Comparison of ENCODE assay signal across 8 mouse cellular contexts in the genomic region with DNA sequence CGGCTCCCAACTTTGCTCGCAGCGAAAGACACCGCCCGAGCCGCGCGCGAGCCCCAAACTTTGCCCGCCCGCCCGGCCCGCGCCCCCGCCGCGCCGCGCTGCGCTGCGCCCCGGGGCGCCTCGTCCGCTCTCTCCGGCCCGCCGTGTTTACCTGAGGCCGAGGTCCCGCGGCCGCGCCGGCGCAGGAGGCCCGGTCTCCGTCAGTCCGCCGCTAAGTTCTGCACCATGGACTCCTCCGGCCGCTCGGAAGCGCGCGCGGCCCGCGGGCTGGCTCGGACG. TPM values are rescaled to one million over a fixed set of nuclear protein-coding genes. Genes with fewer than 3 reads are reported as not detected.
DNase-seq lines count a peak whose midpoint lies in the region; ATAC-seq and TF ChIP-seq lines count a peak whose summit lies in the region.

No protein-coding gene starts in this region.

- H3K4me2 ChIP-seq in limb, embryonic 15.5 days: peak overlapping the region; percentile 57
- H3K4me2 ChIP-seq in stomach, postnatal 0 days (replicated peaks; ENCODE audit: low read depth): peak overlapping the region; percentile 59

- no peak for TF ChIP-seq POLR2A in spleen, adult 2 months (IDR thresholded peaks at IDR 0.05; ENCODE audit: low read depth, low read length)

- H3K4me3 ChIP-seq in gastrocnemius, adult 2 months: peak overlapping the region; percentile 95
- peak overlapping the region; percentile 98 for H3K4me3 ChIP-seq in spleen, adult 2 months (ENCODE audit: extremely low read depth, insufficient read depth, insufficient read length)
- H3K4me3 ChIP-seq in limb, embryonic 15.5 days: peak overlapping the region; percentile 86
- H3K4me3 ChIP-seq in stomach, postnatal 0 days (ENCODE audit: low read depth, low read length): peak overlapping the region; percentile 93

- no peaks in the 10 kb centered on the region; the same call in 1 of the 2 replicates for H3K36me3 ChIP-seq in spleen, adult 2 months (ENCODE audit: control insufficient read depth, insufficient read depth, low read length)
- no peaks in the 10 kb centered on the region for H3K36me3 ChIP-seq in limb, embryonic 15.5 days
- no peaks in the 10 kb centered on the region for H3K36me3 ChIP-seq in stomach, postnatal 0 days (ENCODE audit: control insufficient read depth, insufficient read depth, low read length)

- intact Hi-C loops in gastrocnemius, adult 2 months (cut with DNase I): loop anchor here (2.0 kb wide), 1 partner anchor 174 kb away; a partner anchor contains a TSS
- intact Hi-C loops in gastrocnemius, postnatal 14 days (cut with DNase I; ENCODE audit: low total_unique reads): no loop called here

- no peaks in the 10 kb centered on the region for H3K27me3 ChIP-seq in spleen, adult 2 months (ENCODE audit: control insufficient read depth, insufficient read depth, low read length)
- no peaks in the 10 kb centered on the region for H3K27me3 ChIP-seq in limb, embryonic 15.5 days
- H3K27me3 ChIP-seq in stomach, postnatal 0 days (ENCODE audit: control insufficient read depth, insufficient read depth, low read length): no peaks in the 10 kb centered on the region

- ATAC-seq in limb, embryonic 15.5 days (ENCODE audit: insufficient number of reproducible peaks, low FRiP score, low TSS enrichment, low read depth): no peak; the same call in 1 of the 2 replicates
- ATAC-seq in stomach, postnatal 0 days (ENCODE audit: low FRiP score, low TSS enrichment): no peak

- no peak for TF ChIP-seq CTCF in gastrocnemius, adult 2 months (IDR thresholded peaks at IDR 0.05)
- TF ChIP-seq CTCF in spleen, adult 2 months (IDR thresholded peaks at IDR 0.05; ENCODE audit: extremely low read depth, insufficient read depth, insufficient read length, insufficient replicate concordance): no peak
- no peak for TF ChIP-seq CTCF in stomach, postnatal 0 days (IDR thresholded peaks at IDR 0.05; ENCODE audit: low read depth)

- H3K27ac ChIP-seq in gastrocnemius, adult 2 months: peak overlapping the region; percentile 99
- H3K27ac ChIP-seq in spleen, adult 2 months (ENCODE audit: insufficient read depth, low read length): peak overlapping the region; percentile 99
- peak overlapping the region; percentile 100 for H3K27ac ChIP-seq in limb, embryonic 15.5 days
- H3K27ac ChIP-seq in stomach, postnatal 0 days (replicated peaks): peak overlapping the region; percentile 100

- DNase-seq in gastrocnemius, adult 2 months: no peak
- DNase-seq in gastrocnemius, postnatal 14 days: no peak
- no peak for DNase-seq in spleen, adult 2 months (ENCODE audit: low read depth in 1 of 2, low spot score in 2 of 2)
- DNase-seq in spleen, postnatal 4 days (ENCODE audit: low spot score in 2 of 2): no peak
- no peak for DNase-seq in stomach, postnatal 0 days (ENCODE audit: low spot score)
- DNase-seq in cerebellum, adult 8-10 months: no peak
- no peak for DNase-seq in kidney, postnatal 4 days

- no peaks in the 10 kb centered on the region for H3K9me3 ChIP-seq in limb, embryonic 15.5 days
- H3K9me3 ChIP-seq in stomach, postnatal 0 days (ENCODE audit: control insufficient read depth, low read length): no peaks in the 10 kb centered on the region

- H3K9ac ChIP-seq in limb, embryonic 15.5 days: peak overlapping the region; percentile 99
- H3K9ac ChIP-seq in stomach, postnatal 0 days (ENCODE audit: low read length): peak overlapping the region; percentile 98

- WGBS in spleen, adult 2 months: under 1% methylated on average over 47 of the region's 50 CpGs
- WGBS in limb, embryonic 15.5 days: under 1% methylated on average over 21 of the region's 50 CpGs
- WGBS in stomach, postnatal 0 days: 0% methylated on average over 14 of the region's 50 CpGs

- TF ChIP-seq EP300 in stomach, postnatal 0 days (optimal IDR thresholded peaks at IDR 0.05): no peak

- H3K4me1 ChIP-seq in spleen, adult 2 months (ENCODE audit: control insufficient read depth, insufficient read depth, insufficient read length): peaks cover 3% of the 10 kb centered on the region
- H3K4me1 ChIP-seq in limb, embryonic 15.5 days: peaks cover 23% of the 10 kb centered on the region
- no peaks in the 10 kb centered on the region; the same call in 1 of the 2 replicates for H3K4me1 ChIP-seq in stomach, postnatal 0 days (replicated peaks; ENCODE audit: control insufficient read depth, insufficient read depth)

RNA-seq across cellular contexts. Expression of a gene that starts 0.3 kb away (rescaled TPM):
- 10 to 100 TPM; 41.3 to 43.3 TPM for total RNA-seq in gastrocnemius, adult 2 months (2021)
- 10 to 100 TPM; 32.5 to 34.2 TPM for total RNA-seq in gastrocnemius, postnatal 14 days (2021)
- polyA plus RNA-seq in spleen, adult 2 months (2012; rRNA removed): 16.3 and 20.3 TPM in 2 replicates
- polyA plus RNA-seq in limb, embryonic 15.5 days (2015; fragmentation: Nextera tagmentation; extraction: Ambion mirVana): 85.2 and 87.2 TPM in 2 replicates
- polyA plus RNA-seq in stomach, postnatal 0 days (2015; fragmentation: Nextera tagmentation; extraction: Ambion mirVana): 44.1 and 47.4 TPM in 2 replicates
